Mouse (Mus musculus) leukemia stem cell, adult 10-12 weeks (primary cell): Measurements from ENCODE around the gene Tor1aip1. TPM values are rescaled to one million over a fixed set of nuclear protein-coding genes. Genes with fewer than 3 reads are reported as not detected.

ENCODE experiments used
- polyA plus RNA-seq: library from polyadenylated mRNA; stranded (reverse); fragments of >175 nt; gene quantifications from 2 replicates; pipeline ENCODE4 v1.2.3, GENCODE M21; 2012; ENCODE audit warnings: low replicate concordance

The Tor1aip1 gene
- 24.6 and 34.5 TPM in 2 replicates for polyA plus RNA-seq

DNA sequence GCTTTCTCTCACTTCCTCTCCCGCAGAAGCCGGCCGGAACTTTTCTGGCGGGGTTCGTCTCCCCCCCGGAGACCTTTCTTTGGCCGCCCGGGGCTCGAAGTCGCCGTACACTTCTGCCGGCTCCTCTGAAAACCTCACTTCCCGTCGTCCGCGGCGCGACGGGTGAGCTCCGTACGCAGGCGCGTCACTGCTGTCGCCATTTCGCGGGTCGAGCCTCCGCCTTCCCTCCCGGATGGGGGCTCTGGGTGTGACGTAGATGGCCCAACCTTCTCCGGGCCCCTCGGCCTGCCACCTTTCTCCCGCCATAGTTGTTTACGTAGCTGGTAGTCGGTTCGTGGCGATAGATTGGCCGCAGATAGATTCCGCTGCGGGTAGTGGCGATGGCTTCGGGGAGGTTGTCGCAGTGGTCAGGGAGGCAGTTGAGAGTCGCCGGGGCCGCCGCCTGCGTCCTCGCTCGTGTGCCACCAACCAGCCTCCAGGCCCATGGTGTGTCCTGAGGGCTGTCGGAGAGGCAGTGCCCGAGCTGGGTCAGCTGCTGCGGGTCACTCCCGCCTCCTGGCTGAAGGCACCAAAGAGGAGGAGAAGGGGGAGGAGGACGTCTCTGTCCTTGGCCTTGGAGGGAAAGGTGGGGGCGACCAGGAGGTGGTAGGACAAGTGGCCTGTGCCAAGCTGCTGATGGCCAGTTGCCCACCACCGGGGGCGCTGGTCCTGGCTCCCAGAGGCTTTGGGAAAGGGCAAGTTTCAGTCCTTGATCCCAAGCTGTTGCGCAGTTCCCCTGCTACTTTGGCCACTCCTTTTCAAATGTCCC lies at the start of gene Tor1aip1:
Gene Tor1aip1 (minus strand): TSS at position 551 of the 808 bp plus-strand sequence.

DNA sequence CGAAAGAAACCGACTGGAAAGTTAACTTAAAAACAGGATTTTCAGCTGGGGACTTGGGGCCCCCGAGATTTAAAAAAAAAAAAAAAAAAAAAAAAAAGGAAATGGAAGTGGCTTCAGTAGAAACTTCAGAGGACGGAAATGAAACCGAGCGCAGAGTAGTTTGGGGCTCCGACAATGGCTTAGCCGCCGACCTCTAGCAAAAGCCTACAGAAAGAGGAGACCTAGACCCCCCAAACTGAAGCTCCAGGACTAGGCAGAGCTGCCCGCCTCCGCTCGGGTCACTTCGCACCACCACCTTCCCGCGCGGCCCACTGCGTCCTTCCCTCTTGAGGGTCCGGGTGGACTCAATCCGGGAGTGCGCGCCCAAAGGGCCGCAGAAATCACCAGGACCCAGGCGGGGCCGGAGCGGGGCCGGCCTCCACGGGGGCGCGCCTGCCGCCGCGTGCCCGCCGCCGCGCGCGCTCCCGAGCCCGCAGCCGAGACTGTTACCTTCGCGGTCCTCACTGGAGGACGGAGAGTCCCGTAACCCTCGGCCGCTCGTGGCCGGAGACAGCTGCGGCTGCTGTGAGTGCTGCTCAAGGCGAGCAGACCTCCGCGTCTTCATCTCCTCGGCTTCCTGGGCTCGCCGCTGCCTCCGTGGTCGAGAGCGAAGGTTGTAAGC lies 881 bp downstream of the Tor1aip1 start, which contains the start of gene Tor1aip2:
Gene Tor1aip2 (plus strand): TSS at position 135 of the 661 bp plus-strand sequence.

DNA sequence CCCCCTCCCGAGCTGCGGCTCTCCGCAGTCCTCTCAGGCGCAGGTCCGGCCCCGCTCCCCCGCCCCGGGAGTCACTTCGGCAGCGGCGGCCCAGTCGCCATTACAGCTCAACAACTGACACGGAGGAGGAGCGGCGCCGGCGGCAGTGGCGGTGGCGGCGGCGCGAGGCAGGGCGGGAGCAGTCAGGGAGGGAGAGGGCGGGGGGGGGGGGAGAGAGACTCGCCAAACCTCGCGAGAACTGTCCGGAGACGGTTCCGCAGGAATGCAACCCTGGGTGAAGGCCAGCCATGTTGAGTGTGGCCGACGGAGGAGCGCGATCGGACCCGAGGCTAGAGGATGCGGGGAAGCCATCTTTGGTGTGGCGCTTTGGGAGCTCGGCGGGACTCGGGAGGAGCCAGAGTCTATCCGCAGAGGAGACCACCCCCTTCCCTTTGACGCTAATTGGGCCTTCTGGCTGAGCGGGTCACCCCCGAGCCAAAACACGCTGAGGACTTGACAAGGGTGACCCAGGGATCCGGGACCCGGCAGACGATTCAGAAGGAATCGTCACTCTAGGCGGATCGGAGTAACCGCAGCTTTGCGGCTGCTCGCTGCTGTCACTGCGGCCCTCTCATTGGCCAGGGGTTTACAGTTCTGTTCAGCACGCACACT lies 63.1 kb downstream of the Tor1aip1 start, which contains the start of gene Cep350:
Gene Cep350 (minus strand): TSS at position 188 of the 651 bp plus-strand sequence.

Other genes starting within 250 kb of the Tor1aip1 start
- 9.7 and 35.6 TPM in 2 replicates for gene Qsox1, start 223.6 kb downstream of the Tor1aip1 start, polyA plus RNA-seq
- 2.7 and 3.4 TPM in 2 replicates for gene Cep350, start 63.2 kb downstream of the Tor1aip1 start, polyA plus RNA-seq
- 4.0 and 26.6 TPM in 2 replicates for gene Tor1aip2, start 1.1 kb downstream of the Tor1aip1 start, polyA plus RNA-seq
- gene Fam163a, start 168.5 kb upstream of the Tor1aip1 start, polyA plus RNA-seq, result 0.06 TPM in 1 of 2 replicates, not detected in the other